Mouse (Mus musculus) adrenal gland, adult (tissue): ENCODE measurements at regions not wholly inside any gene's neighbourhood (a gene's known extent, or its start where the extent isn't known, plus 50 kb on each side); places are given as distances from the start of the nearest gene placed in this dataset.
A peak's percentile ranks its signal among the peaks of the same experiment; 100 is the strongest.

Experiments used
- DNase-seq, 2 experiments: peaks; one replicate each; pipeline ENCODE4 v3.0.0; 2022 to 2023; ENCODE audit warnings: low spot score in 1 of 2; ENCODE audit not compliant: inconsistent age in 2 of 2

DNA sequence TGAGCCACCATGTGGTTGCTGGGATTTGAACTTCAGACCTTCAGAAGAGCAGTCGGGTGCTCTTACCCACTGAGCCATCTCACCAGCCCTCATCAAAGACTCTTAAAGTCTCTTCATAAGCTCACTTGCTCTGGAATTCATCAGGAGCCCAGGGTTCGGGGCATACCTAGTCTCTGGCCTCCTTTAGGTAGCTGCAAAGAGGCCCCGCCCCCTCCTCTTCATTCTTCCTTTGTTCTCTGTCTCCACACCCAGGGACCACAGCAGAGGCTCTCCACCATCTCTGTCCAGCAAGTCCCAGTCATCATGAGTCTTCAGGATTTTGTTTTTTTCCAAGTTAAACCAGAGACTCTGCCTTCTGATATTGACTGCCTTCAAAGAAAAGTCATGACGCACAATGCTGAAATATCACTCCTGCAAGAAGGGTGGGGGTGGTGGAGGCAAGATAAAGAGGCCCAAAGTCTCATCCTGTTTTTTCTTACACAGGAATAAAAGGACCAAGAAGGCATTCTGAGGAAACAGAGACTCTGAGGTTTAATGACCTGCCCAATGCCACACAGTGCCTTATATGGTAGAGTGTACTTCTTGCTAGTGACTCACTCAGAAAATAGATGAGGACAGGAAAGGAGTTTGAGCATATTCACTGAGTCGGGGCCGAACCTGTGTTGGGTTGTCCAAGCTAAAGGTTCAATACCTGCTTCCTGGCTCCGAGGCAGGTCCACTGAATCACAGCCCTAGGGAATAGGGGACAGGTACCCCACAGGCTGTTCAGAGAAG, 211.9 kb downstream of the Xxylt1 start:
- no peak for DNase-seq

DNA sequence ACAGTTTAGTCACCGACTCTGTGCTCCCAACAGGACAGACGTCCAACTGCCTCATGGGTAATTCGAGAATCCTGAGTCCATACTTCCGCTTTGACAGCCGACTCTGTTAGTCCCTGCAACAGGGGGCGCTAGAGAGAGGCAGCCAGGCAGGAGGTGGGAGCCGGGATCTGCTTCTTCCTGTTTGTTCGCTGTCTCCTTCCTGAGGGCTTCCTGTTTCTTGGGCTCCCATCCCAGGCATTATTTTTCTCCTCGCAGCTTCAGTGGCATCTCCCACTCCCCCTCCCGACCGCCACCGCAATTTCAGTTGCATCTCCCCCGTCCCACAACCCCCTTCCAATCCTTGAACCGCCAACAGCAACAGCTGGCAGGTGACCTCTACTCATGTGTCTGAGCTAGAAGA, 211.1 kb downstream of the Xxylt1 start:
- DNase-seq = peak; percentile 58 to 79

DNA sequence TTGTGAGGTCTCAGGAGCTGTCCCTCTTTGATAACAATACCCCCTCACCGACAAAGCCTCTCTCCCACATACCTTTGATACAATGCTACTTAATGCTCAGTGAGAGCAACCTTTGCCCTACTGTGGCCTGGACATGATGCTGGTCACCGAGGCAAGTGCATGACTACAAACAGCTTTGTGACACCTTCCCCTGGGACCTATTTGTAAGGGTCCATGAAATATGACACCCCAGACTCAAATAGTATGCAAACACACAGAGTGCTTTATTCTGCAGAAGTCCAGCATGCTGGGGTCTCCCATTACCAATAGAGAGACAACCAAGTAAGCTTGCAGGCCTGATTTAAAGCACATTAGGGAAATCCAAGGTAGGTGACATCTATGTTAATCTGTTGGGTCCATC, 210.6 kb downstream of the Xxylt1 start:
- DNase-seq = no peak

DNA sequence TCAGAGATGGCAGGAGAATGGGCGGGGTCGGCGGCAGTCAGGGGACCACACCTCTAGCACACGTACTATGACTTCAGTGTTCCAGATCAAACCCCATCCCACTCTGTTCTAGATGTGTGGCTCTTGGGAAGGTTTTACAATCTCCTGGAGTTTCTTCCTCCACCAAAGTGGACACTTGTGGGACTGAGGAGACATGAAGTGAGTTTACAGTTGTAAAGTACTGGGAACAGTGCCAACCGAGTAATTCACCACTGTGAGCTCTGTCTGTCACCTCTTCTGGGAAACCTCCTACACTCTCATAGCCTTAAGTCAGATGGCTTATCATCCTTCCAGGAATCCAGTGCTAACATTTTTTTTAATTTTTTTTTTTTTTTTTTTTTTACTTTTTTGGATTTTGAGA, 209.1 kb downstream of the Xxylt1 start:
- no peak for DNase-seq

DNA sequence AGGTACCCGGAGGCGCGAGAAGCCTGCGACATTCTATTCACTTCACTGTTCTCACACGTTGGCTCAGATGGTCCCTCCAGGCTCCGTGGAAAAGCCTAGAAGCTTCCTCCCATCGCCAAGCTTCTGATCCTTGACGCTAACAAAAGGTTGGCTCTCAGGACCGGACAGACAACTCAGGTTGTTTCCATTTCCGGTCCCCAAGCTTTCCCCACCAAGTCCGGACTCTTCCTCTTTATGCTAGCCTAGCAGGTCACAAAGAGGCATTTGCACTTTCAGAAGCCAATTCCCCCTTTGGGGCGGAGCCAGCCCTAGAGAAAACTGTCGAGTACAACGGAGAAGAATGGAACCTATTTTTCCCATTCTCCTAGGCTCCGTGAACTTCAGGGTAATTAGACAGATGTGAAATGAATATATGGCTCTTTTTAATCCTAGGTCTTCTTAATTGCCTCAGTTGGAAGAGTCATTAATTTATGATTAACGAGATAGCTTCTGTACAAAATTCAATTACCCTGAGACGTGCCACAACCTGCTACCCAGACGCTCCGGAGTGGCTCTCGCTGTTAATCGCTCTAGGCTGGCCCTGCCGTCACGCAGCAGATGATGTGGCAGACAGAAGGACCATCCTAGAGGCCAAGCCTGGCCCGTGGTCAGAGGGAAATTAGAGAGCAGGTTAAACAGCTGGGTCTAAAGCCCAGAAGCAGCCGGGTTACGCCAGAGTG, 207.6 kb downstream of the Xxylt1 start:
- DNase-seq = peak in 1 of 2 experiments; percentile 36

DNA sequence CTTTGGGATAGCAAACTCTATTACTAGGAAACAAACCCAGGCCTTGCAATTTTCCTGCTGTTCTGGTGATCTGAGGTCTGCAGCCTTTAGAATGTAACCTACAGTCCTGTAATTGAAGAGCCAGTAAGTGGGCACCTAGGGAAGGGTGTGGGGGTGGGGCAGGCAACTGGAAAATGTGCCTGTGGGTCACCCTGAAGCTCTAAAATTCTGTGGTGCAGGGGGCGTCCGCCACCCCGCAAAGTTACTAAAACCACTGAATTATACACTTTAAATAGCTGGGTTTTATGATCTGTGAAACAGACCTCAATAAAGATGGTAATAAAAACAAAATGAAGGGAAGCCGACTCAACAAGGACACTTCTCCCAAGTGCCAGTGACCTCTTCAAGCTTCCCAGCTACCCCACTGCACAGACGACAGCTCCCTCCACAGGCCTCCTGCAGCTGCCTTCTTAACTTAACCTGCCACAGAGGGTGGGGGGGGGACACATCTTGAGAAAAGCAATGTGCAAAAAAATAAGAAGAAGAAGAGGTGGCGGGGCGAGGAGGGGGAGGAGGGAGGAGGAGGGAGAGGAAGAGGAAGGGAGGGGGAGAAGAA, 205.9 kb downstream of the Xxylt1 start:
- DNase-seq = peak; percentile 38 to 63

DNA sequence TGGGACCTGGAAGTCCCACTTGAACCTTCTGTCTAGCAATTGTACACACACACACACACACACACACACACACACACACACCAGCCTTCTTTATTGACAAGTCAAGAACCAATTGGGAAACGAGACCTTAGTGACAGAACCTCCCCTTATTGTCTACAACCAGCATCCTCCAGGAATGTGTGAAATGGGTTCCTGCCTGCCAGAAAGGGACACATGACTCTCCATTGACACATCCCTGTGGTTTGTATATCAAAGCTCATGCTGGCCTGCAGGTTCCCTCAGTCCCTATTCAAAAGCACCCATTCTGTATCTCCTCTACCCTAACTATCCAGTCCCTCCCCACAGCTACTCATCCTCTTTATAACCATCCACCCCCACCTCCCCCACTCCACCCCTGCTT, 202.4 kb downstream of the Xxylt1 start:
- no peak for DNase-seq

DNA sequence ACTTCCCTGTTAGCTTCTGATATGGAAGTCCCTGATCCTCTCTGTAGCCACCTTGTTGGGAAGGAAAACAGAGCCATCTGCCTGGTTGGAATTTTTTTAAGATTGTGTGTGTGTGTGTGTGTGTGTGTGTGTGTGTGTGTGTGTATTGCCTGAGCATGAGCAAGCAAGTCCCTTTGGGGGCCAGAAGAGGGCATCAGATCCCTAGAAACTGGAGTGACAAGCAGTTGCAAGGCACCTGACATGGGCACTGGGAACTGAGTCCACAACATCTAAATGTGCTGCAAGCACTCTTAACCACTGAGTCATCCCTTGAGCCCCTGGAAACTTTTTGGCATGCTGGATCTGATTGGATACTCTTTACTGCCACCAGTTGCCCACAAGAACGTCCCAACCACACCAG, 201.4 kb downstream of the Xxylt1 start:
- no peak for DNase-seq

DNA sequence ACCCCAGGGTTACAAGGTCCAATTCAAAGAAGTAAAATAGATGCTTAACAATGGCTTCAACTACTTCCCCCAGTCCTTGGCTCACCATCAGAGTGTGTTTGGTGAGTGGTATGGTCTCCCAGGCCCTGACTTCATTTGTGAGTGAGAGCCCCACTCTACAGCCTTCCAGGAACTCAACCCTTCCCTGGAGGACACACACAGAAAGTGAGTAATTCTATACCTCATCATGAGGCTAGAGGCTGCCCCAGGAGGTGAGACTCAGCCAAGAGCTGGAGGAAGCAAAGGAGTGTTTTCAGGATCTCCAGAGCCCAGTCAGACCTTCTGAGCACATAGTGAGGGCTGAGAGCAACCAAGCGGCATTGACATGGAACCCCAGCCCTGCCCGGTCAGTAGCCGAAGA, 200.6 kb downstream of the Xxylt1 start:
- DNase-seq = no peak

DNA sequence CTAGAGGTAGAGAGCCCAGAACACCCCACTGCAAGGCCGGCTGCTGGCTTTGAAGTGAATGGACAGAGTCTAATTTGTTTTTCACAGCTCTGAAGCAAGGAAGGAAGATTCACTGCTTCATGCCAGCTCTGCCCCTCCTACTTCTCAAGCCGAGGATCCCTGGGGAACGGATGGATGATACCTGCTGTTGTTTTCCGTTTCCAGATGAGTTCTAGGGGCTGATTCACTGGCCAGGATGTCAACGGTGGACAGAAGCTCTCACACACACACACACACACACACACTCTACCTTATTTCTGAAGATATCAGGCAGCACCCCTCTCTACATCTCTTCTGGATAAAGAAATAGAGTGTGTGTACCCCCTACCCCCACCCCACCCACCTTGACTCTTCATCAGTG, 200.0 kb downstream of the Xxylt1 start:
- DNase-seq = no peak

DNA sequence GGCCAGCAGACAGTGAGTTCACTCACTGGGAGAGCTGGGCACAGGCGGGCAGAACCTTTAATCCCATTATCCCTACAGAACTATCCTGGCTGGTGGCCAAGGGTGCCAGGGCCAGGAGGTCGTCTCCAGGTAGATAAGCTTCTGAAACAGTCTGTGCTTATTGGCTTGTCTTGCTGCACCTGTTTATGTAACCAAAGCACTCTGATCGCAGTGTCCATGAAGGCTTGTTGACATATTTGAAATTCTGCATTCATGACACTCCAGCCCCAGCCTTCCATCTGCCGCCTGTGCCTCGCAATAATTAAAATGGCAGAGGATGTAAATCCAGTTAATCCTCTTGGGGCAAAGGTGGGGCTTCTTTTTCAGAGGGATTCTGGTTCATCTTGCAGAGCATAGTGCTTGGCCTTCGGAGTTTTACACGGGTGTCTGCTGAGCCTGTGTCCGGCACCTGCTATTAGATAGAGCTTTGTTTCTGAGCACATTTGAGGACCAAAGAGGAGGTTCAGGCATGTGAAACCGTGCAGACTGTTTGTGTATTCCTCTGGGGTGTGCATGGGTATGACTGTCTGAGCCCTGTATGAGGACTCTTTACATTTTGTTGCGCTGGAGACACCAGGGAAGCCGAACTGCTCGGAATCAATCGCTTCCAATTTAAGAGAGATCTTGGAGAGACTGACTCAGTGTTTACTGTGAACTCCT, 197.6 kb downstream of the Xxylt1 start:
- DNase-seq = no peak

DNA sequence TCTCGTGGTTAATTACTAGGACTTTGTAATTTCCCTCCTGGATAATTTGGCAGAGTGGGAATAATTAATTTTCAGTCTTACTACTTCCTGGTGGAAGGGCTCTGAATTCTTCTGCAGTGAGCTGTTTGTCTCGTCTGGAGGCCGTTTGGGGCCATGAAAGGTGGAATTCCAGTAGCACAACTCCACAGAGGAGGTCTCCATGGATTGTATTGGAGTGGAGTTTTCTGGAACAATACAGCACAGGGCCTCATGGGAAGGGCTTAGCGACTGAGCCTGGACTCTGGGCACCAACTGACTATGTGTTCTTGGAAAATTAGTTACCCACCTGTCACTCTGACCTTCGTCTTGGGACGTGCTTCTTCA, 197.1 kb downstream of the Xxylt1 start:
- DNase-seq = no peak

DNA sequence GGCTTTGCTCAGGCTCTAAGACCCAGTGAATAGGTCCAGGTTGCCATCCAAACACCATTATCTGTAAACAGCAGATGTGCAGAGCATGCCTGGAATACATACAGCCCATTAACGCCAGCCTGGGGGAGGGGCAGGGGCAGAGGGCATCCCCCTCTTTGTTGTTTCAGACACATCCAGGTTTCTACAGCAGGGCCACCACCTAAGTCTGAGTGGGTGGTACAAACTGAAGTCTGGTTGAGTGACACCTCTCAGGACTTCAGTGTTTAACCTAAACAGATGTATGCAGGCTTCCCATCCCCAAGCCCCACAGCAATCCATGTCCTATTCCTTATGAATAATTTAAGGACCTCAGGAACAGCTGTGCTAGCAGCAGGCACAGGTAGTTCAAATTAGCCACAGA, 194.2 kb downstream of the Xxylt1 start:
- no peak for DNase-seq

DNA sequence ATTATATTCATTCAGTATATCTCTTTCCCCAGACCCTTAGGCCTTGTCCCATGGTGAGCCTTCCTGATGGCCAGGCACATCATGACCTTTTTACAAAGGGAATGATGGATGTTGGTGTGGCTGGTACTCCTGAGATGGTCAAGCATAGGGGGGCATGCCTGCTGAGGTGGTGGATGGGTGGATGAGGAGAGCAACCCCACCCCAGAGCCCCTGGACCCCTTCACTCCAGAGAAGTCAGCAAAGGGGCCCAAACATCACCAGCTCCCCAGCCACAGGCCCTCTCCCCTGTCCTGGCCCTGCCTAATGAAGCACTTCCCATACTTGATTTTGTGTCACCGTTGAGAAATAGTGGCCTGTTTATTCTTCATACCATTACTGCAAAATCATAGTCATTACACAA, 193.7 kb downstream of the Xxylt1 start:
- no peak for DNase-seq

DNA sequence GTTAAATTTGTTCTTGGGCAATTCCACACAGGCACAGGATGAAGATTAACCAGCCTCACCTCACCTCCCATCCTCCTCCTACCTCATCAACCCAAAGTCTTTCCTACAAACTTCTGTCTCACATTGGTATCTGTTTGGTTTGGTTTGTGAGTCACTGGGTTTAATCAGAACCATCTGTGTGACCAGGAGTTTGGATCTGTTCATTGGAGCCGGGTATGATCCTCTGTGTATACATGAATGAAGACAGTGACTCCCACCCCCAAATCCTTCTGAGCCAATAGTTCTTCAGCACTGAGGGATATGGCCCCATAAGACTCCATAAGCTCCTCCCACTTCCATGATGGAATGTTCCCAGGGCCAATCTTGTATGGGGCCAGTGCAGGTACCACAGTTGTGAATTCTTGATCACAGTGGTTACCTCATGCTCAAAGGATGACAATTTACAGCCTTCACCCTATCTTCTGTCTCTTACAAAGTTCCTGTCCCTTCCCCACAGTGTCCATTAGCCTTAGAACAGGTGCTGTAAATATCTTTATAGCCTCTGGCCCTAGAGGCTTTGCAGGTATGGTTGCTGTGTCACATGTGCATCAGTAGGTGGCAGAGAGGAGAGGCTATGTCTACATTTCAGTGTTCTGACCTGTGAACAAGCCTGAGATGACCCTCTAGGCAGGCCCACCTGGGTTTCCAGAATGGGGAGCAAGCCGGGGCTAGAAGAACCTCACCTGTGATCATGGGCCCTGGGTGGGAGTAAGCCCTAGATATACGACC, 192.5 kb downstream of the Xxylt1 start:
- DNase-seq = no peak

DNA sequence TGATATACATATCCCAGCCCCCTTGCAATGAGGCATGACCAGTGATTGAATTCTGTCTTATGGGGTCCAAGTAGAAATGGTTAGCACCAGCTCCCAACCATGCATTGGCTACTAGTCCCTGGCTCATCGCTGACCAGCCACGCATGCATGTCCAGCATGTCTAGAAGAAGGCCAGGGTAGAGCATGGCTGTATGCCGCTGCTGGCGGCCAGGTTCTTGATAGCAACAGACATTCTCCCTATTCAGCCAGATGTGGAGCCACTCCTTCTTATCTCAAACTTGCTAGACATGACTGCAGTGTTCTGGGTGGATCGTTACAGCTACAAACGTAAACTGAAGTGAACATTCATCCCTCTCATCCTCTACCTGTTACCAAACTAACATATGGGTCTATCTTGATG, 188.6 kb downstream of the Xxylt1 start:
- no peak for DNase-seq

DNA sequence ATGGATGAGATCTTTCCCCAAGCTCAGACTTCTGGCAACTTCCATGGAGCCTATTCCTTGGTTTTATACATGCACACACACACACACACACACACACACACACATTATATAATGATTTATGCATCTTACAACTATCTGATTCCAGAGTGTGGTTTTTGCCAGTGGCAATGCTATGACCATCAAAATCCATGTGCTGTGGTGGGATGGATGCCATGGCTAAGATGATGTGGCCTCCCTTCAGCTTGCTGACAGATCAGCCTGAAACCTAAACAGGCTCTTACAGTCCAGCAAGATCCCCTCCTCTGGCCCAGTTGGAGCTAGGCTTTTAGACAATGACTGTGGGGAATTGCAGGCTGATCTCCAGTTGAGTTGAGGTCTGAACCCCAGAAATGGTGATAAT, 187.1 kb downstream of the Xxylt1 start:
- no peak for DNase-seq

DNA sequence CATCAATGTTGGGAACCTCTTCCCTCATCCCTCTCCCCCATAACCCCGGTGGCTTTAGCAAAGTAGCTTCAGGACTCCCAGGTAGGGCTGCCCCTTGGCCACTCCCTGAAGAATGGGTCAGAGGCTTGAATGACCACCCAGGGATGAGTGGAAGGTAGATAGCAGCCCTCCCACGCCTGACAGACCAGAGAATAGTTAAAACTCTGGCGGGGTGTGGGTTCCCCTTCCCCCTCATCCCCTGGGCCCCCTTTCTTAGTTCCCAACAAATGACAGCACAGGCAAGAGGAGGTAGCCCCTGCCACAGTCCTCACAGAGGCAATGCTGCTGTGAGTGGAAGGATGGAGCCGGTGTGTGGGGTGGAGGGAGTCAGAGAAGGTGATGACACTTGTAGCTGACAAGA, 186.2 kb downstream of the Xxylt1 start:
- no peak for DNase-seq

DNA sequence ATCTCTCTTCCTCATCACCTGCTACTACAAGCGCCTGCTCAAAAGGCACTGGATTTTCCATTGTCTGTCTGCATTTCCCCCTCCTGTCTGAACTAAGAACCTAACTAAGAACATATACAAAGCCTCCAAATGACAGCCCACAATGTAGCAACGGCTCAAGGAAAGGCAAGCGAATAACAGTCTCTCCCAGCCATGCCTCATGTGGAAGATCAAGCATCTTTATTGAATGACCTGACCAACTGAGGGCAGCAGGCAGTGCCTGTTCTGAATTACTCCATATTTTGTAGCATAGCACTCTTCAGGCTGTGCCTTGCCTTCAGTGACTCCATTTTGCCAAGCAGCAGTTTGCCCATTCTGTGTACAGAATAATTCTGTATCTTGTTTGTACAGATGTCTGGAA, 183.9 kb downstream of the Xxylt1 start:
- no peak for DNase-seq

DNA sequence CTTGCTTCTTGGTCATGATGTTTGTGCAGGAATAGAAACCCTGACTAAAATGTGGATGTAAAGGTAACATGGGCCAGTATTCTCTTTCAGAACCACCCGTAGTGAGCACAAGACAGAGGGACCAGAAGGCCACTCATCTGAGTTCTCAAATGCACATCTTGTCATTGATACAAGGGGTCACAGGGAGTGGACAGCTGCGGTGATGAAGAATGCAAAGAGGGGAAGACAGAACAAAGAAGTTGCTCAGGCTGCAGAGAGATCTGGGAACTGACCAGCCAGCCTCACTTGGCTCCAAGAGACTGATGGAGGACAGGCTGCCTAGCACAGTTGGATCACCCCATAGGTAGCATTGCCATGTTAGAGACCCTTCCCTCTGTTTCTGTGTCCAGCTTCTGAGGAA, 181.1 kb downstream of the Xxylt1 start:
- no peak for DNase-seq

DNA sequence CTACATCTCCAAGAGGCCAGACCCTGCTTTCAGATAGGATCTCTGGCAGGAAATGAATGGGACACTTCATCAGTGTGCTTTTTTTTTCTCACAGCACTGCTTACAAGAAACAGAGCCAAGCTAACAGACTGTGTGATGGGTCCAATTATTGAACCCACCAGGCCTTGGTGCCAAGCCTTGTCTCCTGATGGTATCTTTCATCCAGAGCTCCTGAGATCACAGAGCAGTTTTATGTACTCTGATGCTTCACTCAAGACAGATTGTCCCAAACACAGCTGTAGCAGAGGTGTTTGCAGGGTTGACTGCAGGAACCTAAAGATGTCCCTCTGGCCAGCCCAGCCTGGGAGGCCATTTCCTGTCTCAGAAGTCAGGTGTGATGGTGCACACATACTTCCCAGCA, 179.9 kb downstream of the Xxylt1 start:
- DNase-seq = no peak
